Mouse (Mus musculus): ENCODE measurements around the gene Ddost.

The Ddost gene

DNA sequence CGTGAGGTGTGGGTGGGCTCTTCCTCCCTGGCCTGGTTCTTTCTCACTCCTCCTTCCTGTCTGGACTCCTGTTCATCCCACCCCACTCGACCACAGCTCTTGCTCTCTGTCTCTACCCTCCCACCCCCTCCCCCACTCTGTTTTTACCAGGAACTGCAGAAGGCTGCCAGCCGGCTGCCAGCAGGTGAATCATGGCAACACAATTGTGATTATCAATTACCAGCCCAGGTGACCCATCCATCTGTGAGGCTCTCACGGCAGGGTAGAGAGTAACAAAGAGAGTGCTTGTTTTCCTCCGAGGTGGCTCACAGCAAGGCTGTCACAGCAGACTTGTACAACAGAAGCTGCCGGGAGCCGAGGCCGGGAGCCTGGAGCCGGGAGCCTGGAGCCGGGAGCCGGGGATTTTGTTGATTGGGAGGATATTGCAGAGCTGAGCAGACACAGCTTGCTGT lies 56.9 kb downstream of the Ddost start:
- Histone ChIP-seq H3K36me3 (ENCODE audit: insufficient read depth, low read length) (no peaks in the 10 kb centered on the region), H3K4me3 (replicated peaks; ENCODE audit: low read length) (peak overlapping the region; percentile 54)
- no peak for TF ChIP-seq CTCF (conservative IDR thresholded peaks at IDR 0.05; ENCODE audit: low read length)
- TF ChIP-seq NANOG (IDR thresholded peaks at IDR 0.05; ENCODE audit: borderline replicate concordance, low read length), result no peak
- TF ChIP-seq POU5F1 (IDR thresholded peaks at IDR 0.05; ENCODE audit: borderline replicate concordance, low read length), result no peak

More for the DNA sequence above, 56.9 kb downstream of the Ddost start:
- H3K4me1 ChIP-seq (replicated peaks; ENCODE audit: low read depth, low read length), result peaks cover 53% of the 10 kb centered on the region
- H3K9me3 ChIP-seq (ENCODE audit: low read length), result no peaks in the 10 kb centered on the region; the same call in 1 of the 2 replicates
- H3K27me3 ChIP-seq (ENCODE audit: insufficient read depth, low read length), result peaks cover 8% of the 10 kb centered on the region

Measured in E14TG2a.4 (cell line).